Comparison of ENCODE assay signal across 9 mouse cellular contexts in the genomic region with DNA sequence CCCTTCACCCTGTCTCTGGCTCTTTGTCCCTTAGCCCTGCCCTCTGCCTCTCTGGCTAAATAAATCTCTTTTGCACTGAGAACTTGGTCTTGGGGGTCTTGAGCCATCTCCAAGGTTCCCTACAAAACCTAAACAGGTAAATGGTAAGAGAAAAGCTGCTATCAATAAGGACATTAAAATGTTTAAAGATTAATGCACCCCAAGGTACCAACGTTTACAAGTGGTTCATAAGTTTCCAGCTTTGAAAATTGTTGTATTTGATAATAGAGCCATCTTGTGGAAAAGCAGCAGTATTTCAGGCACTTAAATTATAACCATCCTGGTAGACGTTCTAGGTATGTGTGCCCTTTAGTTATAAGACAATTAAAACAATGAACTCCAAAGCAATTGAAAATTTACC. TPM values are rescaled to one million over a fixed set of nuclear protein-coding genes. Genes with fewer than 3 reads are reported as not detected.
DNase-seq lines count a peak whose midpoint lies in the region; ATAC-seq and TF ChIP-seq lines count a peak whose summit lies in the region.
"Had no signal": no experiment of that assay in that cellular context is flagged by ENCODE, and none has a peak within 500 bp of the region (broad histone marks: within the 10 kb centered on the region; RNA-seq: fewer than 3 reads in every experiment).

No protein-coding gene starts in this region.

- 2% methylated on average over 2 of the region's 2 CpGs for WGBS in forebrain, postnatal 0 days
- WGBS in forebrain, embryonic 15.5 days = 4% methylated on average over 2 of the region's 2 CpGs
- WGBS in liver, adult 2 months = 4% methylated on average over 2 of the region's 2 CpGs
- 7% methylated on average over 2 of the region's 2 CpGs for WGBS in liver, embryonic 12.5 days (ENCODE audit: insufficient replicate concordance)
- WGBS in liver, postnatal 0 days (ENCODE audit: insufficient replicate concordance) = 2% methylated on average over 2 of the region's 2 CpGs

- H3K27ac ChIP-seq in forebrain, postnatal 0 days (ENCODE audit: low read depth, low read length) = no peak overlapping the region
- no peak overlapping the region for H3K27ac ChIP-seq in forebrain, embryonic 15.5 days (replicated peaks)
- no peak overlapping the region for H3K27ac ChIP-seq in liver, adult 2 months (replicated peaks; ENCODE audit: insufficient read depth, low read depth, low read length)
- no peak overlapping the region for H3K27ac ChIP-seq in liver, embryonic 12.5 days
- H3K27ac ChIP-seq in liver, postnatal 0 days (ENCODE audit: low read depth) = no peak overlapping the region
- H3K27ac ChIP-seq: midbrain, embryonic 12.5 days had no signal

- no peaks in the 10 kb centered on the region for H3K27me3 ChIP-seq in forebrain, postnatal 0 days (ENCODE audit: insufficient read depth, low read length)
- H3K27me3 ChIP-seq in forebrain, embryonic 15.5 days = no peaks in the 10 kb centered on the region
- H3K27me3 ChIP-seq in liver, adult 2 months (ENCODE audit: control insufficient read depth, insufficient read depth, low read length) = no peaks in the 10 kb centered on the region
- no peaks in the 10 kb centered on the region for H3K27me3 ChIP-seq in liver, embryonic 12.5 days (replicated peaks)
- no peaks in the 10 kb centered on the region for H3K27me3 ChIP-seq in liver, postnatal 0 days (ENCODE audit: insufficient read depth, low read length)
- H3K27me3 ChIP-seq: midbrain, embryonic 12.5 days had no signal

- no peak for TF ChIP-seq POLR2A in liver, adult 2 months (IDR thresholded peaks at IDR 0.05; ENCODE audit: extremely low read depth, insufficient read depth, low read length)

- ATAC-seq in forebrain, postnatal 0 days = no peak; the same call in 1 of the 2 replicates
- ATAC-seq in forebrain, embryonic 15.5 days (replicated peaks) = no peak
- no peak for ATAC-seq in liver, embryonic 12.5 days
- ATAC-seq in liver, postnatal 0 days = no peak

- no peak for TF ChIP-seq EP300 in liver, postnatal 0 days (IDR thresholded peaks at IDR 0.05; ENCODE audit: low read depth)

- no peak overlapping the region for H3K4me3 ChIP-seq in forebrain, postnatal 0 days (ENCODE audit: low read depth, low read length)
- H3K4me3 ChIP-seq in forebrain, embryonic 15.5 days = no peak overlapping the region
- no peak overlapping the region for H3K4me3 ChIP-seq in liver, adult 2 months (ENCODE audit: insufficient read depth, low read depth, low read length)
- H3K4me3 ChIP-seq in liver, embryonic 12.5 days = no peak overlapping the region
- no peak overlapping the region for H3K4me3 ChIP-seq in liver, postnatal 0 days (ENCODE audit: low read depth, low read length)
- H3K4me3 ChIP-seq: midbrain, embryonic 12.5 days had no signal

- H3K9me3 ChIP-seq in forebrain, postnatal 0 days (ENCODE audit: low read length) = no peaks in the 10 kb centered on the region
- H3K9me3 ChIP-seq in forebrain, embryonic 15.5 days = no peaks in the 10 kb centered on the region; the same call in 1 of the 2 replicates
- H3K9me3 ChIP-seq in liver, embryonic 12.5 days (replicated peaks) = no peaks in the 10 kb centered on the region
- H3K9me3 ChIP-seq in liver, postnatal 0 days (ENCODE audit: low read length) = no peaks in the 10 kb centered on the region

- TF ChIP-seq CTCF in forebrain, postnatal 0 days (IDR thresholded peaks at IDR 0.05; ENCODE audit: low read depth) = peak; percentile 79
- peak; percentile 54 for TF ChIP-seq CTCF in liver, adult 2 months (IDR thresholded peaks at IDR 0.05; ENCODE audit: low read depth, low read length)
- peak; percentile 66 for TF ChIP-seq CTCF in liver, postnatal 0 days (IDR thresholded peaks at IDR 0.05; ENCODE audit: low read depth)

- H3K4me1 ChIP-seq in forebrain, postnatal 0 days (ENCODE audit: insufficient read depth) = no peaks in the 10 kb centered on the region
- H3K4me1 ChIP-seq in forebrain, embryonic 15.5 days = no peaks in the 10 kb centered on the region
- no peaks in the 10 kb centered on the region for H3K4me1 ChIP-seq in liver, adult 2 months (ENCODE audit: control insufficient read depth, insufficient read depth, low read length)
- no peaks in the 10 kb centered on the region for H3K4me1 ChIP-seq in liver, embryonic 12.5 days
- H3K4me1 ChIP-seq in liver, postnatal 0 days (ENCODE audit: insufficient read depth) = no peaks in the 10 kb centered on the region
- H3K4me1 ChIP-seq: midbrain, embryonic 12.5 days had no signal

- no peaks in the 10 kb centered on the region for H3K79me2 ChIP-seq in liver, adult 2 months (ENCODE audit: control insufficient read depth, insufficient read depth, low read length)

- H3K36me3 ChIP-seq in forebrain, postnatal 0 days (ENCODE audit: insufficient read depth) = no peaks in the 10 kb centered on the region
- no peaks in the 10 kb centered on the region for H3K36me3 ChIP-seq in forebrain, embryonic 15.5 days
- no peaks in the 10 kb centered on the region for H3K36me3 ChIP-seq in liver, adult 2 months (ENCODE audit: control insufficient read depth, insufficient read depth, low read length)
- H3K36me3 ChIP-seq in liver, embryonic 12.5 days = no peaks in the 10 kb centered on the region
- H3K36me3 ChIP-seq in liver, postnatal 0 days (replicated peaks; ENCODE audit: insufficient read depth, low read length) = no peaks in the 10 kb centered on the region
- H3K36me3 ChIP-seq: midbrain, embryonic 12.5 days had no signal

- H3K4me2 ChIP-seq in forebrain, postnatal 0 days (ENCODE audit: low read depth) = no peak overlapping the region
- H3K4me2 ChIP-seq in forebrain, embryonic 15.5 days (replicated peaks) = no peak overlapping the region
- no peak overlapping the region for H3K4me2 ChIP-seq in liver, embryonic 12.5 days
- no peak overlapping the region for H3K4me2 ChIP-seq in liver, postnatal 0 days (ENCODE audit: low read depth, low read length)
- H3K4me2 ChIP-seq: midbrain, embryonic 12.5 days had no signal

- DNase-seq in forebrain, postnatal 0 days = peak; percentile 53
- DNase-seq in liver, adult 2 months (ENCODE audit: extremely low read depth, low read depth, low spot score) = peak; percentile 48
- peak; percentile 44 for DNase-seq in MN1 (ENCODE audit: low spot score)
- no peak for DNase-seq in liver, postnatal 0 days
- no peak for DNase-seq in gastrocnemius, postnatal 4 days (ENCODE audit: low spot score in 2 of 2)
- no peak for DNase-seq in thymus, postnatal 14 days

- H3K9ac ChIP-seq in forebrain, postnatal 0 days = no peak overlapping the region
- no peak overlapping the region for H3K9ac ChIP-seq in forebrain, embryonic 15.5 days (replicated peaks)
- no peak overlapping the region for H3K9ac ChIP-seq in liver, adult 2 months (ENCODE audit: low read depth, low read length)
- H3K9ac ChIP-seq in liver, embryonic 12.5 days = no peak overlapping the region
- H3K9ac ChIP-seq in liver, postnatal 0 days (replicated peaks) = no peak overlapping the region
- H3K9ac ChIP-seq: midbrain, embryonic 12.5 days had no signal

RNA-seq across cellular contexts. Expression of a gene that starts 23.4 kb away (rescaled TPM):
- 16.5 and 17.4 TPM in 2 replicates for total RNA-seq in forebrain, postnatal 0 days (2014; rRNA removed)
- 9.6 and 10.8 TPM in 2 replicates for polyA plus RNA-seq in forebrain, postnatal 0 days (2015; fragmentation: Nextera tagmentation; extraction: Ambion mirVana)
- polyA plus RNA-seq in forebrain, embryonic 15.5 days (2015; fragmentation: Nextera tagmentation; extraction: Ambion mirVana) = 4.0 and 4.2 TPM in 2 replicates
- total RNA-seq in liver, adult 2 months (2014; rRNA removed) = 0.28 and 0.81 TPM in 2 replicates
- 2.3 and 3.0 TPM in 2 replicates for polyA plus RNA-seq in liver, adult 2 months (2012; rRNA removed)
- 0.18 and 0.25 TPM in 2 replicates for polyA plus RNA-seq in liver, embryonic 12.5 days (2016; fragmentation: Nextera tagmentation; extraction: Ambion mirVana)
- 0.60 and 0.75 TPM in 2 replicates for polyA plus RNA-seq in liver, postnatal 0 days (2015; fragmentation: Nextera tagmentation; extraction: Ambion mirVana)
- 1 to 10 TPM; 1.1 to 1.3 TPM for total RNA-seq in gastrocnemius, postnatal 4 days (2021)

RNA-seq across cellular contexts. Expression of a gene that starts 37.7 kb away (rescaled TPM):
- total RNA-seq in forebrain, postnatal 0 days (2014; rRNA removed) = 4.5 and 4.7 TPM in 2 replicates
- polyA plus RNA-seq in forebrain, postnatal 0 days (2015; fragmentation: Nextera tagmentation; extraction: Ambion mirVana) = 11.6 and 14.2 TPM in 2 replicates
- polyA plus RNA-seq in forebrain, embryonic 15.5 days (2015; fragmentation: Nextera tagmentation; extraction: Ambion mirVana) = 7.4 and 8.2 TPM in 2 replicates
- 26.6 and 31.0 TPM in 2 replicates for total RNA-seq in liver, adult 2 months (2014; rRNA removed)
- 33.1 and 39.5 TPM in 2 replicates for polyA plus RNA-seq in liver, adult 2 months (2012; rRNA removed)
- 5.2 and 5.3 TPM in 2 replicates for polyA plus RNA-seq in liver, embryonic 12.5 days (2016; fragmentation: Nextera tagmentation; extraction: Ambion mirVana)
- polyA plus RNA-seq in liver, postnatal 0 days (2015; fragmentation: Nextera tagmentation; extraction: Ambion mirVana) = 19.2 and 20.2 TPM in 2 replicates
- 1 to 10 TPM; 6.8 to 9.1 TPM for total RNA-seq in gastrocnemius, postnatal 4 days (2021)

RNA-seq across cellular contexts. Expression of a gene that starts 37.9 kb away (rescaled TPM):
- 78.3 and 83.9 TPM in 2 replicates for total RNA-seq in forebrain, postnatal 0 days (2014; rRNA removed)
- 87.8 and 117 TPM in 2 replicates for polyA plus RNA-seq in forebrain, postnatal 0 days (2015; fragmentation: Nextera tagmentation; extraction: Ambion mirVana)
- 123 and 130 TPM in 2 replicates for polyA plus RNA-seq in forebrain, embryonic 15.5 days (2015; fragmentation: Nextera tagmentation; extraction: Ambion mirVana)
- 29.1 and 30.3 TPM in 2 replicates for total RNA-seq in liver, adult 2 months (2014; rRNA removed)
- 42.1 and 45.8 TPM in 2 replicates for polyA plus RNA-seq in liver, adult 2 months (2012; rRNA removed)
- polyA plus RNA-seq in liver, embryonic 12.5 days (2016; fragmentation: Nextera tagmentation; extraction: Ambion mirVana) = 22.1 and 22.9 TPM in 2 replicates
- 28.1 and 28.6 TPM in 2 replicates for polyA plus RNA-seq in liver, postnatal 0 days (2015; fragmentation: Nextera tagmentation; extraction: Ambion mirVana)
- total RNA-seq in gastrocnemius, postnatal 4 days (2021) = 10 to 100 TPM; 20.8 to 23.1 TPM

Comparison
In these comparisons a context has a peak if more than half of its experiments do, and no peak if none do; other contexts are left out.
1. DNase-seq: peak in forebrain, postnatal 0 days (single experiment), liver, adult 2 months (single experiment) and MN1 (single experiment); none in liver, postnatal 0 days (single experiment), gastrocnemius, postnatal 4 days (0 of 2) and thymus, postnatal 14 days (single experiment).
2. Peak in every context shown above with its lines, with median percentiles within 50 percentile points of each other: CTCF ChIP-seq.